Mouse (Mus musculus): Measurements from ENCODE around the gene Mbnl2.

The Mbnl2 gene

DNA sequence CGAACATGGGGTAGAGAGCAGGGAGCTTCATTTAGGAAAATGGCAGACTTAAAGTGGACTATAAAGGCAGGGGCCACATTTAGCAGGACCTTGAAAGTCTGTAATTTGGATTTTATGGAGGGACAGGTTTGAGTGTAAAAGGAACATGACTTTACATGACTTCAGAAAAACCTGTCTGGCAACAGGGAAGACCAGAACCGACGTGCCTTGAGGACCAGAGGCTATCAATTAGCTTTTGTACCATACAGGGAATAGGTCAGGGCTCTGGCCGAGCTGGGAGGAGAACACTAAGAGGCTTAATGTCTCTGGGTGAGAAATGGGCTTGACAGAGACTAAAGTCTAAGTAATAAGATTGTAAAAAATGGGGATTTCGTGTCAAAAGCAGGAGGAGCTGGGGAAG, 1.7 kb upstream of the Mbnl2 start:
- no peak for DNase-seq (ENCODE audit: low read depth, low spot score)

DNA sequence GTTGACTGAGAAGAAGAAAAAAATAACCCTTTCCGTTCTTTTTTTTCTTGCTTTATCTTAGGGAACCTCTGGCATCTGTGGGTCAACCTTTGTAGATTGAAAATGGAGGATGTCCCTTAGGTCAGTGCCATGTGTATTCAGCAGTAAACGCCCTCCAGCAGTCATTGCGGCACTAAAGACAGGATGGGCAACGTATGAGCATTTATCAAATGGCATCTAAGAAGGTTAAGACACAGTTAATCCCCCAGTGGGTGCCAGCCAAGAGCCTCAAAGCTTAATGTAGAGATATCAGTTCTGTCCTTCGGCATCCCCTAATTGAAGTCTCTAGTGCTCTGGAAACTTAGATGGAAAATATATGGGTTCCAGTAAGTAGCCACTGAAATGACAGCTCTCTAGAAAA, 723 bp upstream of the Mbnl2 start:
- no peak for DNase-seq (ENCODE audit: low read depth, low spot score)

DNA sequence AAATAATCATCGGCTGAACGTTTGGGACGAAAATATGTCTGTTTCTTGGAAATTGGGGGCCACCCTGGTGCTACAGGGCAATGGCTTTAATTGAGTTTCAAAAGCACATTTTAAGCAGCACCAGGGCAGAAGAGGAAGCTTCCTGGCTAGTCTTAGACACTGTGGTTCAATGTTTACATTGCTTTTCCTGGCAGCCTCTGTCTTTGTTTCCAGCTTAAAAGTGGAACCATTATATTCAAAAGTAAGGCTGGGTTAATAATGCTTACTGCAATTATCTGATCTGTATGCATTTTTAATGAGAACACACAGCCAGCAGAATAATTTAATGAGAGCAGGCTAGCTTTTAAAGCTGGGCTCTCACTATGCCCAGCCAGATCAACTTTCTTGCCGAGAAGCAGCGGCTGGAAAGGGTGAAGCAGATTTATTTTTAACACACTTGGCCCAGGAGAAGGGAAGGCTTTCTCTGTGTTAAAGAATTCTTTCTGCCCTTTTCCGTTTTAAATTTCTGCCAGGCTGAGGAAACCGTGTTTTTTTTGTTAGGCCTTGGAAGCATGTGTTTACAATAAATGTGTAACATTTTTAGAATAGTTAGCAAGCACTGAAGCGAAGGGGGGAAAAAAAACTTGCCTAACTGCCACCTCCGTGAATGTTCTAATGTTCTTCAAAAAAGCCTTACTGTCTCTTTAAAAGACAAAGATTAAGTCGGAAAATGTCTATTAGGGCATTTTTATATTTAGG, 1.0 kb downstream of the Mbnl2 start:
- no peak for DNase-seq (ENCODE audit: low read depth, low spot score)

- no peak for DNase-seq (ENCODE audit: low read depth, low spot score)
Measured at GRCm38 (mm10) chr14:120277081-120277656, 1.7 kb downstream of the Mbnl2 start.

- DNase-seq (ENCODE audit: low read depth, low spot score) = no peak
Measured at GRCm38 (mm10) chr14:120278290-120279244, 3.1 kb downstream of the Mbnl2 start.

DNA sequence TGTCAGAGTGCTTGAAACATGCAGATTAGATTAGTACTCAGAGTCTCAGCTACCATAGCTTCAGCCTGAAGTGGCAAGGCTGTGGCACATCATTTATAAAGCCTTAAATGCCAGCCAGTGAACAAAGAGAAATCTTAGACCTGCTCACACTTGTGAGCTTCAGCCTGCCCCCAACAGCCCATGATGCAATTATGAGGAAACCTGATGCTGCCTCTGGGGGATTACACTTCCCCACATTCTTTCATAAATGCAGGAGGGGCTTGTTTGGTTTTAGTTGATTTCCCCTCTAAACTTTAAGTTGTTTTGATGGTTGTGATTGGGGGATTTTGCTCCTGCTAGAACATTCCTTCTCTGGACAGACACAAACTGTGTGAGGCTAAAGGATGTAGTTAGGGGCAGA, 4.7 kb downstream of the Mbnl2 start:
- DNase-seq (ENCODE audit: low read depth, low spot score) = no peak

GRCm38 (mm10) chr14:120283787-120284186, 8.3 kb downstream of the Mbnl2 start:
- DNase-seq (ENCODE audit: low read depth, low spot score) = no peak

DNA sequence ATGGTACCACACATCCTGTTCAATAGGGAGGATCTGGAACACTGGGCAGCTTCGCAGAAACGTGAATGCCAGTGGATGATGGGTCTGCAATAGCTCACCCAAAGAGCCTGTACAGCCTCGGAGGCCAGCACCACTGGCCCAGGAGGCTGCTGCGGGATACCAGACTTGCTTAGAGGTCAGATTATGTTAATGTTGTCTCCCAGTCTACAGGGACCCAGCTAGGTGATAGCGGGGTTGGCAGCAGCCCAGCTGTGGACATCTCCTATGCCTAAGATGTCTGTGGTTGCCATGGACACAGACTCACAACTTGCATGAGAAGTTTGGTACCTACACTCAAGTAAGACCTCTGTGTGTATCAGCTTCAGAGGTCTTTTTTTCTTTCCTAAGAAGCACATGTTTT, 9.0 kb downstream of the Mbnl2 start:
- no peak for DNase-seq (ENCODE audit: low read depth, low spot score)

DNA sequence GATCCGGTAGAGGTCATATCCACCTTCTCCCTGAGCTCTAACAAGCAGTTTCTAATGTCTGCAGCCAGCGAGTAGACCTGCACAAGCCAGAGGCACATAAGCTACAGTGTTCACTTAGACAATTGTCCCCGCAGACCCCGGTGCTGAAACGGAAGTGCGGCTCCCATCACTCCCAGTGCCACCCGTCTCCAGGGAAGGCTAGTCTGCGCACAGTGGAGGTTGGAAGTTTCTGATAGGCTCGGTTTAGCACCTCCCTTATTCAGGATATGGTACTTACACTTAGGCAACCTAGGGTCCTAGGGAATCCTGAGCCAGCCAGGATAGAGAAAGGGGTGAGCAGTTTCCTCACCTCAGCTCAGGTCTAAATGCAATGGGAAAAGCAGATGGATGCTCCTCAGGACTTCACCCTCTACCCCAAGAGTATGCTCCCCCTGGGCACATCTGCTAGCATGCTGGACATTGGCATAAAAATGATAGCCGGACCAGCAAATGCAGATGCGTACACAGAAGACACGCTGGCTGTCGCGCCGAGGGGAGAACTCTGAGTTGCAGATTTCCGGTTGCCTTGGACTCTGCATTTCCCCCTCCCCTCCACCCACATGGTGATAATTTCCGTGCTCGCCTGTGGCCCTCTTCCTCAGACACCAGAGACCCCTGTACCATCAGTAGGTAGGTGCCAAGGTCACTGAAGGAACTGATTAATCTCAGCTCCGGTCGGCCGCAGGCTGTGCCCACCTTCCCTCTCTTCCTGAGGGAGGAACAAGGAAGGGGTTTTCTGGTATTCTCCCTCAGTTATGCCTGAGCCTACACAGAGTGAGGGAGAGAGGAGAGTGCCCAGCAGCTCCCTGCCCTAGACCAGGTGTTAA, 11.9 kb downstream of the Mbnl2 start:
- no peak for DNase-seq (ENCODE audit: low read depth, low spot score)

DNA sequence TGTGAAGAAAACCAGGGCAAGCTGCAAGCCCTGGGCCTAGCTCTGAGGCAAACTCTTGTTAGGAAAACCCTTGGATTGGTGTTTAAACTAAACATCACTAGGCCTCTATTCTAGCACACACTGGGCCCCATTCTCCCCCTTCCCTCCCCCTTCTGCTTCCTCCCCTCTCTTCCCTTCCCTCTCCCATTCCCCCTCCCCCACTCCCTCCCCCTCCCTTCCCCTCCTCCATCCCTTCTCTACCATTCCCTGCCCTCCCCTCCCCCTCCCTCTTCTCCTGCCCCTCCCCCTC, 12.5 kb downstream of the Mbnl2 start:
- DNase-seq (ENCODE audit: low read depth, low spot score) = no peak

- no peak for DNase-seq (ENCODE audit: low read depth, low spot score)
Measured at GRCm38 (mm10) chr14:120288378-120289002, 13.0 kb downstream of the Mbnl2 start.

GRCm38 (mm10) chr14:120289065-120289464, 13.6 kb downstream of the Mbnl2 start:
- DNase-seq (ENCODE audit: low read depth, low spot score) = no peak

- DNase-seq (ENCODE audit: low read depth, low spot score) = no peak
Measured at GRCm38 (mm10) chr14:120289528-120289927, 14.1 kb downstream of the Mbnl2 start.

DNA sequence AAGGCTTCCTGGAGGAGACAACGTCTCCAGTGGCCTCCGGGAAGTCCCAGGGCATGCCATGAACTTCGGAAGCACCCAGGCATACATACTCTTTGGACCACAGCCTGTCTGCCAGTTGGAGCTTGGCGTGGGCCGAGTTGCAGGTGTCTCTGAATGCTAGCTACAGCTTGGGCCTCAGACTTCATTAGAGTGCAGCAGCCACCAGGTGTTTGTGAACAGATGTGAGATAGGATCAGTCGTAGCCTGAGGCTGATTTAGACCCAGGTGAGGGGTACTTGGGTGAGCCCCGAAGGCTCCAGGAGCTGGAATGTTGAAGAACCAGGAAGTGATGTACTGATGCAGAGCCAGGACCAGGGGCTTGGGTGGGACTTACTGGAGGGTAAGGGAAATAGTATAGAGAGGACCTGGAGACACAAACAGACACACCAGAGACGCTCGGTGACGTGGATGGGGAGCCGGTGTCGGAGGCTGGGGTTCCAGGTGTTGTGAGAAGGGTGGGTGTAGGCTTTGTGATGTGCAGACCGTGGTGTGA, 15.8 kb downstream of the Mbnl2 start:
- DNase-seq (ENCODE audit: low read depth, low spot score) = no peak

GRCm38 (mm10) chr14:120292133-120292532, 16.7 kb downstream of the Mbnl2 start:
- DNase-seq (ENCODE audit: low read depth, low spot score) = no peak

DNA sequence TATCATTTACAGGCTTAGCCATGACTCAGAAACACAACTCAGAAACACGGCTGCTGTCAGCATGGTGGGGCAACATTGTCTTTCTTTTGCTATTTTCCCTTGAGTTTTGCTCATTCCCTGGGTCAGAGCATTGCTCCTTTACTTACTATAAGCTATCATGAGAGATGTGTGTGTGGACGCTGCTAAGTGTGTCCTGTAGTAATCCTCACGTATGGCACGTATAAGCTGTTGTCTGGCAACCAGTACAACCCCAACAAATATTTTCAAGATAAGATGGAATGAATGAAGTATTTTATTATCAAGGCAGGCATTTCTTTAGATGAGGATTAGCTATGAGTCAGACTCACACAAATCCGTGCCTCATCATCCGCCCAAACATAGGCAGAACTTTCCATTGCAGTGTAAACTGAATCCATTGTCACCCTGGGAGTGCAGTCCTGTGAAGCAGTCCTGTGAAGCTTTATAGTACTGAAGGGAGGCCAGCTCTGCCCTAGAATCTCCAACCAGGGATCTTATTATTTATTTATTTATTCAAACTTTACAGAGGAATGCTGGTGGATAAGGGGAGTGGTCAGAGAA, 17.2 kb downstream of the Mbnl2 start:
- DNase-seq (ENCODE audit: low read depth, low spot score) = no peak

- DNase-seq (ENCODE audit: low read depth, low spot score) = no peak
Measured at GRCm38 (mm10) chr14:120294480-120294879, 19.0 kb downstream of the Mbnl2 start.

DNA sequence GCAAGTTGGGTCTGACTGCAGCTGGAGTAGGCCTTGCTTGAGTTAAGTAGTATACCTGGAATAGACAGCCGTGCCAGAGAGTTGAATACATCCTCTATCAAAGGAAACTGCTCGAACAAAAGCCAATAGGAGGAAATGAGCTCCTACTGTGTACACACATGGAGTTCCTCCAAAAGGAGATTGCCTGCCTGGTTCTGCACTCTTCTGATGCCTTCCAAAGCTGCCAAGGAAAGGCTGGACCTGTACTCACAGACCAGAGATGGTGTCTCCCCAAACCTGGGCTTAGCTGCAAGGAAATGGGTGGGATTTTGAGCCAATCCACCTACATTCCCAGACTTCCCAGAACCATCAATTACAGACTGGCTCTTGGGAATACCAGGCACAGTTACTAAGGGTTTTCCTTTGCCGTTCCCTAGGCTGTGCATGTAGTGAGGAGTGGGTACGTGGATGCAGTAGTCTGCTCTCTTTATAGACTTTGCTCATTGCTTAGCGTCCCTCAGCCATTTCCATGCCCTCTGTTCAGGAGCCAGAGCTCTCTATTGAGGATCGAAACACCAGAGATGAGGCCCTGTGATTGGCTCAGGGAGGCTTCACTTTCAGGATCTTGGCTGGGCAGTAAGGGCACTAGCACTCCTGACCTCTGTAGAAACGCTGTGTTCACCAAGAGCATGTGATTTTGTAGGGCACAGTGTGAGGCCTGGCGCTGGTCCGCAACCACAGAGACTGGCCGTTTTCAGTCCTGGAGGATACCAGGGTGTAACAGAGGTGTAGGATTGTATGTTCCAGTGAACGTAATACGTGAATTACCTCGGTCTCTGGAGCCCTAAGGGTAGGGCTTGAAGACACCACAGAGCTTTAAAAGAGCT, 20.1 kb downstream of the Mbnl2 start:
- no peak for DNase-seq (ENCODE audit: low read depth, low spot score)

DNA sequence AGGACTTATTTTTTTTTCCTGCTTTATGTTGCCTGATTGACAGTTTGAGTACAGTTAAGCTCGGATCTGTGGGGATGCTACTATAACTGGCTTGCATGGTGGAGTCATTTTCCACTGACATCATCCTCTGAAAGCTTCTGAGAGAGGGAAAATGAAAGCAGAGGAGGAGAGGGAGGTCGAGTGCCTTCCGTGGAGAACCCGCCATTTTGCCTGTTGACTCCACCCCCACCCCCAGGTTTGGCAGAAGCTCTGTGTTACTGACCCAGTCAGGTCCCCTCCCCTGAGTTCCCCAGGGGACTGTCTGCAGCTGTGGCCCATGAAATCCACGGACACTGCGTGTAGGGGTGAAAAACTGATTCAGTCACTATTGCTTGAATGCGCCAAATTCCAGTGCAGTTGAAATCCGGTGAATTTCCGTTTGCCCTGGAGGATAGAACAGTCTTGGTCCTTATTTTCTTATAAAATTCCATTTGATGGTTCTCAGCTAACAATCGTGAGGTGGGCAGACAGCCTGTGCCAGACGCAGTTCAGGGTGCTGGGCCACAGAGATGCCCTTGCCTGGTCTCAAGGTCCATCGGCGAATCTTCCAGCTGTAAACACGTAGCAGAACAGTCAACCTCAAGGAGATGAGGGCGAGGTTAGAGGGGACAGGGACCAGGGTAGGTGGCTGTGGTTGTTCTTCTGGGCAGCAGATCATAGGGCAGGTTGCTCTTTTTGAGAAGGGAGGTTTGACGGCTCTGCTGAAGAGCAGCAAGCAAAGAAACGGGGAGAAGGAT, 20.9 kb downstream of the Mbnl2 start:
- no peak for DNase-seq (ENCODE audit: low read depth, low spot score)

All from telencephalon, adult 2 months (tissue).